Mouse (Mus musculus) C2C12 (cell line): Measurements from ENCODE around the gene Top2a. TPM values are rescaled to one million over a fixed set of nuclear protein-coding genes. Genes with fewer than 3 reads are reported as not detected.
A peak's percentile ranks its signal among the peaks of the same experiment; 100 is the strongest.

Experiments
- H3K27me3 ChIP-seq: one replicate; pipeline ENCODE4 v1.6.1; 2011; ENCODE audit not compliant: control insufficient read depth, insufficient read depth, insufficient read length
- H3K36me3 ChIP-seq: one replicate; pipeline ENCODE4 v1.6.1; 2011; ENCODE audit not compliant: control insufficient read depth, insufficient read depth
- H3K4me3 ChIP-seq: one replicate; pipeline ENCODE4 v1.5.1; 2011; ENCODE audit warnings: mild to moderate bottlenecking, control low read depth; ENCODE audit not compliant: poor library complexity, insufficient read depth, severe bottlenecking
- H3K79me2 ChIP-seq: one replicate; pipeline ENCODE4 v1.6.1; 2011; ENCODE audit not compliant: control insufficient read depth, insufficient read depth
- H3K79me3 ChIP-seq: one replicate; pipeline ENCODE4 v1.6.1; 2011; ENCODE audit warnings: low read depth, control low read depth
- H3ac ChIP-seq: one replicate; pipeline ENCODE3; 2011; ENCODE audit warnings: low read depth; ENCODE audit not compliant: control insufficient read depth, insufficient read length
- CEBPB ChIP-seq: IDR thresholded peaks from one replicate; pipeline ENCODE4 v1.6.1; 2011; ENCODE audit warnings: low read depth, mild to moderate bottlenecking, control low read depth, moderate library complexity
- CTCF ChIP-seq: IDR thresholded peaks from one replicate; pipeline ENCODE4 v1.5.1; 2011; ENCODE audit not compliant: control insufficient read depth, insufficient read depth, insufficient read length
- FOSL1 ChIP-seq: IDR thresholded peaks from one replicate; pipeline ENCODE4 v1.8.0; 2011; ENCODE audit warnings: mild to moderate bottlenecking, low read length; ENCODE audit not compliant: poor library complexity, insufficient read depth, severe bottlenecking
- MAX ChIP-seq: IDR thresholded peaks from one replicate; pipeline ENCODE4 v1.6.1; 2011; ENCODE audit warnings: mild to moderate bottlenecking, control low read depth
- MYOD1 ChIP-seq: IDR thresholded peaks from one replicate; pipeline ENCODE4 v1.6.1; 2011; ENCODE audit warnings: low read depth; ENCODE audit not compliant: control insufficient read depth, insufficient read length
- MYOG ChIP-seq: IDR thresholded peaks from one replicate; pipeline ENCODE4 v1.6.1; 2011; ENCODE audit not compliant: control insufficient read depth, insufficient read length; ENCODE audit errors: extremely low read depth
- USF1 ChIP-seq: IDR thresholded peaks from one replicate; pipeline ENCODE4 v1.6.1; 2011; ENCODE audit warnings: low read depth, mild to moderate bottlenecking, control low read depth, moderate library complexity
- long read RNA-seq, 2 experiments: library from polyadenylated mRNA; unstranded; transcript quantifications; one replicate each; pipeline ENCODE4 v2.0.0; 2019 to 2020
- polyA plus RNA-seq: library from polyadenylated mRNA; unstranded; fragments of >200 nt; fragmentation: generic; extraction: Trizol; gene quantifications from one replicate; pipeline ENCODE4 v1.2.1, GENCODE M21; 2012; ENCODE audit warnings: missing spikeins

Top2a gene
- polyA plus RNA-seq = 83.8 TPM
- long read RNA-seq, experiment 1, partial matches to known transcripts = 56 of 72 reads
- long read RNA-seq, experiment 1, other reads (novel, unspliced or antisense) = 16 of 72 reads
- long read RNA-seq, experiment 2, full-length matches to known transcripts = 38 of 1,235 reads
- long read RNA-seq, experiment 2, partial matches to known transcripts = 1,120 of 1,235 reads
- long read RNA-seq, experiment 2, other reads (novel, unspliced or antisense) = 77 of 1,235 reads

GRCm38 (mm10) chr11:99023500-99024467 lies at the start of gene Top2a:
Gene Top2a, minus strand, starts transcription at chr11:99024189.
- Histone ChIP-seq H3K36me3 (peaks cover 43% of the 10 kb centered on the region), H3K79me2 (peaks cover 53% of the 10 kb centered on the region), H3ac (peak within 1 kb of the TSS; percentile 95), H3K4me3 (peak within 1 kb of the TSS; percentile 77), H3K79me3 (peaks cover 49% of the 10 kb centered on the region), H3K27me3 (no peaks in the 10 kb centered on the region)
- TF ChIP-seq CEBPB (no peak), MAX (peak; percentile 82)

GRCm38 (mm10) chr11:99073781-99074180 lies 49.8 kb upstream of the Top2a start:
- Histone ChIP-seq H3ac (no peak overlapping the region), H3K27me3 (no peaks in the 10 kb centered on the region), H3K36me3 (no peaks in the 10 kb centered on the region), H3K79me2 (no peaks in the 10 kb centered on the region), H3K4me3 (no peak overlapping the region), H3K79me3 (no peaks in the 10 kb centered on the region)
- TF ChIP-seq FOSL1 (no peak), USF1 (no peak), MYOG (no peak), CTCF (no peak), MAX (no peak), CEBPB (no peak), MYOD1 (no peak)

- no peaks in the 10 kb centered on the region for H3K27me3 ChIP-seq
- no peaks in the 10 kb centered on the region for H3K36me3 ChIP-seq
- TF ChIP-seq USF1 (no peak), MYOG (no peak)
- H3K79me3 ChIP-seq = no peaks in the 10 kb centered on the region
- no peaks in the 10 kb centered on the region for H3K79me2 ChIP-seq
- no peak overlapping the region for H3ac ChIP-seq
- H3K4me3 ChIP-seq = no peak overlapping the region
These were observed 47.9 kb upstream of the Top2a start for GRCm38 (mm10) chr11:99071866-99072265.

- no peak for TF ChIP-seq USF1
- TF ChIP-seq MYOG = no peak
- TF ChIP-seq MYOD1 = no peak
- TF ChIP-seq CTCF = no peak
- no peak for TF ChIP-seq MAX
- no peak for TF ChIP-seq FOSL1
- TF ChIP-seq CEBPB = no peak
- Histone ChIP-seq H3K79me2 (no peaks in the 10 kb centered on the region), H3K27me3 (no peaks in the 10 kb centered on the region), H3K36me3 (no peaks in the 10 kb centered on the region), H3K4me3 (no peak overlapping the region), H3K79me3 (no peaks in the 10 kb centered on the region), H3ac (no peak overlapping the region)
These were observed 44.5 kb upstream of the Top2a start for GRCm38 (mm10) chr11:99068455-99068854.

- H3K79me3 ChIP-seq = no peaks in the 10 kb centered on the region
- no peaks in the 10 kb centered on the region for H3K79me2 ChIP-seq
- H3ac ChIP-seq = no peak overlapping the region
- H3K36me3 ChIP-seq = no peaks in the 10 kb centered on the region
- H3K27me3 ChIP-seq = no peaks in the 10 kb centered on the region
- no peak overlapping the region for H3K4me3 ChIP-seq
- TF ChIP-seq CEBPB (no peak), MAX (no peak), FOSL1 (no peak), CTCF (no peak), MYOD1 (no peak), USF1 (no peak), MYOG (no peak)
These were observed 43.6 kb upstream of the Top2a start for GRCm38 (mm10) chr11:99067591-99067990.

GRCm38 (mm10) chr11:99065979-99066378 lies 42.0 kb upstream of the Top2a start:
- no peak overlapping the region for H3K4me3 ChIP-seq

More at GRCm38 (mm10) chr11:99065979-99066378, 42.0 kb upstream of the Top2a start:
- Histone ChIP-seq H3K79me2 (no peaks in the 10 kb centered on the region), H3K79me3 (no peaks in the 10 kb centered on the region), H3K27me3 (no peaks in the 10 kb centered on the region), H3K36me3 (no peaks in the 10 kb centered on the region), H3ac (no peak overlapping the region)
- TF ChIP-seq CTCF (peak; percentile 83), MAX (peak; percentile 79), FOSL1 (no peak)
